Mouse (Mus musculus): ENCODE data around the gene Wdr91. TPM values are rescaled to one million over a fixed set of nuclear protein-coding genes. Genes with fewer than 3 reads are reported as not detected.

Wdr91 gene
- total RNA-seq, 2 experiments from 2014 or later: 34.5 to 35.2 TPM

- no peak for DNase-seq (ENCODE audit: low spot score in 2 of 2)
These were observed 8.5 kb upstream of the Wdr91 start for GRCm38 (mm10) chr6:34919146-34919545.

GRCm38 (mm10) chr6:34914462-34914861, 3.8 kb upstream of the Wdr91 start:
- no peak for DNase-seq (ENCODE audit: low spot score in 2 of 2)

DNA sequence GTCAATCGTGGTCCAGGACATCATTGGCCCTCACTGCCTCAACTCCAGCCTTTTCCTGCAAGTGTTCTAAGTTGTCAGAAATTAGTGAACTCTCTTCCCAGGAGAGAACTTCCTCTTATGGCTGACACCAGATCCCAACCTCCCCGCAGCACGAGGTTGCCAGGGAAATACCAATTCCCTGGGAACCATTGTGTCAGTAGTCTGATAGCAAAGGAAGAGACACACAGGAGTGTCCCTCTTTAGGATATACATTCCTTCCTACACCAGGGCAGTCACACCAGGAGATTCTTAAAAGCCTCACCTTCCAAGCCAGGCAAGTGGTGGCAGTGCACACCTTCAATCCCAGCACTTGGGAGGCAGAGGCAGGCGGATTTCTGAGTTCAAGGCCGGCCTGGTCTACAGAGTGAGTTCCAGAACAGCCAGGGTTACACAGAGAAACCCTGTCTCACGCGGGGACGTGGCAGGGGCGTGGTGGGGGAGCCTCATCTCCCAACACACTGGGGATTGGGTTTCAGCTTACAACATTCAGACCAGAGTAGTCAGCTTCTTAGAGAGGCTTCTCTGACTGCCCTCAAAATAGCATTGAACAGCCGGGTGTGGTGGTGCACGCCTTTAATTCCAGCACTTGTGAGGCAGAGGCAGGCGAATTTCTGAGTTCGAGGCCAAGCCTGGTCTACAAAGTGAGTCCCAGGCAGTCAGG, 2.8 kb upstream of the Wdr91 start:
- DNase-seq (ENCODE audit: low spot score in 2 of 2): no peak

GRCm38 (mm10) chr6:34909631-34910345, 888 bp downstream of the Wdr91 start:
- no peak for DNase-seq (ENCODE audit: low spot score in 2 of 2)

DNA sequence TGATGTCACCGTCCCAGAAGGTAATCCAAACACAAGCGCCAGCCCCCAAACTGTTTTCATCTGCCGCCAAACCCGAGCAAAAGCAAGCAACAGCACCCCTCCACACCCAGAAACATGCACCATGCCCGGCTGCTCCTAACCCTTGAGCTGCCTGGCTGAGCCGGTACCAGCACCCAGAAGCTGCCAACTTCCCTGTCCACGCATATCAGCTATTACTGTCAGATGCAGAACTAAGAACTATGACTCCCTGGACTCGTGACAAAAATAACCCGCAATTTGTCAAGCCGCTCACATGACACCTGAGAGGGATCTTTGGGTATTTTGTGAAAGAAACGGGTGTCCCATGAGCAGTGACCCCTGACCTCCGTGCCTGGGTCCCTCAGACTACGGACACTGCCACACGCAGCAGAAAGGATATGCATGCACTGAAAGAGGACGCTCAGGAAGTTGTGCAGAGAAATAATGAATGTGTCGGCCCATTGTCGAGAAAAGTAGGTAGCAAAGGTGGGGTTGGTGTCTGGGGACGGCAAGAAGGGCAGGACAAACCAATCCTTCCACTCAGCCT, 2.9 kb downstream of the Wdr91 start:
- no peak for DNase-seq (ENCODE audit: low spot score in 2 of 2)

DNA sequence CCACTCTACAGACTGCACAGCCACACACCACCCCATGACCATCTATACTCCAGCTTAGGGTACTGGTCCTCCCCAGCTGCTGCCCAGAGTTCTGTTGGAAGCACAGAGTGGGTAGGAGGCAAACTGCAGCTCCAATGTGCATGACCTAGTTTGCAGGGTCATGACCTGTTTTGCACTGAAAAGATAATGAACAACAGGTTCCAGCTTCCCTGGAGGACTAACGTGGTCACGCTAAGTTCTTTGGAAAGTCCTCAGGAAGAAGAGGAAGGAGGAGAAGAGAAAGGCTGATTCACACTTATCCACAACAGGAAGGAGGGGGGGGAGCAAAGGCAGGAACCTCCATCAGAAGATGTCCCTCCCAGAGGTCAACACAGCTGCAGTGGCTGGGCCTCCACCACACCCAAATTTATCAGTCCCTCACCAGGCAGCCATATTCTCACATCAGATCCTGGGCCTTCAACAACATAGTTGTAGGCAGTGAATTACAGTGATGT, 3.5 kb downstream of the Wdr91 start:
- DNase-seq (ENCODE audit: low spot score in 2 of 2): no peak

DNA sequence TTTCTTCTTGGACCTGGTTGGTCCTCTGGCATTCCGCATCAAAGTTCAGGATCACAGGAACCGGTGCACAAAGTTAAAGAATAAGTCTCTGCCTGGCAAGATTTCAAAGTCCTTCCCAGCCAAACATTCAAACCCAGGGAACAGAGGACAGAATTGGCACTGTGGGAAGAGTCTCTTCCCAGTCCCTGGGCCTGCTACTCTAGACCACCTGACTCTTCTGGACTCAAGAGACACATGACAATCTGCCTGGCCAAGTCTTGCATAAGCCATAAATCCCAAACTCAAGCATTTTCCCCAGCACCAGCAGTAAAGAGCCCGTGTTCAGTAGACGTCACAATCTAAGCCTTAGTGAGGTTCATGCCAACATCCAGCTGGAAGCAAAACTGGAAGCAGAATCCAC, 4.0 kb downstream of the Wdr91 start:
- peak in 1 of 2 experiments; percentile 14 for DNase-seq (ENCODE audit: low spot score in 2 of 2)

- DNase-seq (ENCODE audit: low spot score in 2 of 2): no peak
These were observed 4.6 kb downstream of the Wdr91 start for GRCm38 (mm10) chr6:34906125-34906524.

- DNase-seq (ENCODE audit: low spot score in 2 of 2): no peak
These were observed 6.3 kb downstream of the Wdr91 start for GRCm38 (mm10) chr6:34904361-34904760.

- no peak for DNase-seq (ENCODE audit: low spot score in 2 of 2)
These were observed 6.8 kb downstream of the Wdr91 start for GRCm38 (mm10) chr6:34903851-34904250.

DNA sequence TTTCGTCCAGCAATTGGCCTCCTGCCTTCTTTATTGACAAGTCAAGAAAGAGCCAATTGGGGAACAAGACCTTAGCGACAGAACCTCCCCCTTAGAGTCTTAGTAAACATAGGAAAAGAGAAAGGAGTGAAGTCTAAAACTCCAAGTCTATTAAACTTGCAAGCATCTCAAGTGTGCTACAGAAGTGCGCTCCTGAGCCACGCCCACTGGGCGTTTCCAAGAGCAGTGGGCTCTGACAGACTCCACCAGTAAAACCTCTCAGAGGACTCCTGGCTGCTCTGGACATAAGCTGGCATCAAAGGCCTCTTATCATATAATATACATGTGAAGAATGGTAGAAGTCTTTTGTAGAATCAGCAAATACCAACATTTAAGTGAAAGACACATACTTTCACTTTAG, 7.2 kb downstream of the Wdr91 start:
- DNase-seq (ENCODE audit: low spot score in 2 of 2): no peak

- DNase-seq (ENCODE audit: low spot score in 2 of 2): no peak
These were observed 8.1 kb downstream of the Wdr91 start for GRCm38 (mm10) chr6:34902578-34902977.

DNA sequence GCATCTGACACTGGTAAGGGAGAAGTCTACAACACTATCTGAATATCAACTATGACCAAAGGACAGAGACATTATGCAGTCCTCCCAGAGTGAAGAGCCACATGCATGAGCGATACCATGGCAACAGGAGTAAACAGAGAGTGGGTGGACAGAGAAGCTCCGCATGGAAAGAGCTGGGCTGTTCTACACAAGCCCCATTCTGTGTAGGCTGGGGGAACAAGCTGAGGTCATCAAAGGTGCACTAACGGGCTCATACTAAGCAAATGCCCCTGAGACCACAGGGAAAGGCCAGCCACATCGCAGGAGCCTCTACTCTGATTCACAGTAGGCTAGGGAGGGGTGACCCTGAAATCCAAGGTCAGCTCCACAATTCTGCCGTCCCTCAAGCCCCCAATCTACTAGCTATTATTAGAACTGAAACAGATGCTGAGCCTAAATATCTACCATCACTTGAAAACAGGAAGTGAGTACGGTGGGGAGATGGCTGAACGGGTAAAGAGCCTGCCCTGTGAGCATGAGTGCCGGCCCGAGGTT, 8.7 kb downstream of the Wdr91 start:
- no peak for DNase-seq (ENCODE audit: low spot score in 2 of 2)

DNA sequence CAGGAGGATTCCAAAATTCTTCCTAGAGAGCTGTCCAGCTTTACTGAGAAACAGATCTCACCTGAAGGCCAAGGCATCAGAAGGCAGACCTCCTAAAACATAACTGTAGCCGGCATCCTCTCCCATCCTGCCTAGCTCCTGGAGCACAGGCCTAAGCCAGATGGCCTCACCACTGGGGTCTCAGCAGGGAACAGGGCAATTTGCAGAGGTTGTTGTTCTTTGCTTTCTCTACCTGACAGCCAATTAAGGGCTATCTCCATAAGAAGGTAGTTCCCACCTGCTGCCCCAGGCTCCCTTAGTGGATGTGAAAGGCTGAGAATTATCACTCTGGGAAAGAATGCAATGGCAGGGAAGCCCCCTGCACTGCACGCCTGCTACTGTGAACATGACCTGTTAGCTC, 9.7 kb downstream of the Wdr91 start:
- no peak for DNase-seq (ENCODE audit: low spot score in 2 of 2)

DNA sequence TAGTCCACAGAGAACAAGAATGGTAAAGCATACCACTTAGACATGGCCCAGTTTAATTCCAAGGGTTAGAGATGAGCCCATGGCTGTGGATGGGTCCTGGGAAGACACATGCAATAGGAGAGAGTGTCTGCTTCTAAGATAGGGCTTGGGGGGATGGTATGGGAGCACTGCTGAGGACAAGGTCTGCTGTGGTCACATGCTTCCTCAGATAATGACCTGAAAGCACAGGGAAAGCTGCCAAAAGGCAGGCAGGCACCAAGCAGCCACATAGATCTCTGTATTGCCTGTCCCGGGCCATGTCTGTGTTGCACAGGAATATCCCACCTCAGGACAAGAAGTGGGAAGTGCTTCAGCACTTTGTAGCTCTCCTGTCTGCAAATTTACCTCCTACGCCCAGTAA, 11.5 kb downstream of the Wdr91 start:
- DNase-seq (ENCODE audit: low spot score in 2 of 2): no peak

- no peak for DNase-seq (ENCODE audit: low spot score in 2 of 2)
These were observed 14.4 kb downstream of the Wdr91 start for GRCm38 (mm10) chr6:34896168-34896780.

- no peak for DNase-seq (ENCODE audit: low spot score in 2 of 2)
These were observed 15.1 kb downstream of the Wdr91 start for GRCm38 (mm10) chr6:34895569-34895968.

DNA sequence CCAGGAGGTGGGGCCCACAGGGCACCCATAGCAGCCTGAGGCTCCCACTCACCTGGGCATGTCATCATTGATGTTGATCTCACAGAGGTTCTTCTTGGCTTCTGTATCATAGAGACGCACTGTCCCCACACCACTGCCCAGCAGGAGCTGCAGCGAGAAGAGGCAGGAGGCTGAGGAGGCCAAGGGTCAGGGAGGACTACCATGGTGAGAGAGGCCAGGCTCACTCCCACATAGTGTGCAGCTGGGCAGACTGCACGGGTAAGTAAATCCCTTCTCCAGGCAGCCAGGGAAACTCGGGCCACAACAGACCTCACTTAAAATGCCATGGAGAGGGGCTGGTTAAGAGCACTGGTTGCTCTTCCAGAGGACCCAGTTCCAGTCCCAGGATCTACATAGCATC, 21.5 kb downstream of the Wdr91 start:
- no peak for DNase-seq (ENCODE audit: low spot score in 2 of 2)

GRCm38 (mm10) chr6:34887131-34887850, 23.4 kb downstream of the Wdr91 start:
- no peak for DNase-seq (ENCODE audit: low spot score in 2 of 2)

- DNase-seq (ENCODE audit: low spot score in 2 of 2): no peak
These were observed 26.0 kb downstream of the Wdr91 start for GRCm38 (mm10) chr6:34884724-34885123.

- peak in 1 of 2 experiments; percentile 77 for DNase-seq (ENCODE audit: low spot score in 2 of 2)
These were observed 30.7 kb downstream of the Wdr91 start for GRCm38 (mm10) chr6:34879911-34880475.
